Mouse (Mus musculus): Measurements from ENCODE around the gene Slc6a12.

Slc6a12 gene

GRCm38 (mm10) chr6:121412558-121413297 lies 69.9 kb downstream of the Slc6a12 start:
- DNase-seq (ENCODE audit: low read depth, low spot score): no peak

Data from A20 (cell line).